Mouse (Mus musculus): Measurements from ENCODE around the gene Olah. TPM values are rescaled to one million over a fixed set of nuclear protein-coding genes. Genes with fewer than 3 reads are reported as not detected.

The Olah gene
- total RNA-seq, 4 experiments from 2014 or later, result not detected

- DNase-seq (ENCODE audit: low spot score), result peak; percentile 19
Measured at GRCm38 (mm10) chr2:3348919-3349318, 48.1 kb downstream of the Olah start.

- no peak for DNase-seq (ENCODE audit: low spot score)
Measured at GRCm38 (mm10) chr2:3348422-3348821, 48.6 kb downstream of the Olah start.

GRCm38 (mm10) chr2:3335611-3336301, 61.3 kb downstream of the Olah start, which contains the start of gene Acbd7:
Gene Acbd7 (plus strand): TSS chr2:3336168.
- no peak for DNase-seq (ENCODE audit: low spot score)

GRCm38 (mm10) chr2:3333761-3334160, 63.2 kb downstream of the Olah start:
- DNase-seq (ENCODE audit: low spot score), result no peak

GRCm38 (mm10) chr2:3332484-3333242, 64.3 kb downstream of the Olah start, which contains the start of gene Rpp38:
Gene Rpp38 (minus strand): TSS chr2:3332643.
- peak; percentile 98 for DNase-seq (ENCODE audit: low spot score)

- no peak for DNase-seq (ENCODE audit: low spot score)
Measured at GRCm38 (mm10) chr2:3332056-3332455, 65.0 kb downstream of the Olah start.

- DNase-seq (ENCODE audit: low spot score), result no peak
Measured at GRCm38 (mm10) chr2:3331071-3331703, 65.8 kb downstream of the Olah start.

- DNase-seq (ENCODE audit: low spot score), result peak; percentile 57
Measured at GRCm38 (mm10) chr2:3327351-3327750, 69.7 kb downstream of the Olah start.

GRCm38 (mm10) chr2:3326547-3326946, 70.5 kb downstream of the Olah start:
- no peak for DNase-seq (ENCODE audit: low spot score)

GRCm38 (mm10) chr2:3324381-3325130, 72.5 kb downstream of the Olah start:
- no peak for DNase-seq (ENCODE audit: low spot score)

- no peak for DNase-seq (ENCODE audit: low spot score)
Measured at GRCm38 (mm10) chr2:3323132-3323531, 73.9 kb downstream of the Olah start.

GRCm38 (mm10) chr2:3305426-3306025, 91.5 kb downstream of the Olah start:
- DNase-seq (ENCODE audit: low spot score), result no peak

- no peak for DNase-seq (ENCODE audit: low spot score)
Measured at GRCm38 (mm10) chr2:3295826-3296225, 101.2 kb downstream of the Olah start.

GRCm38 (mm10) chr2:3292170-3292569, 104.8 kb downstream of the Olah start:
- DNase-seq (ENCODE audit: low spot score), result no peak

Other genes starting within 250 kb of the Olah start
- 1 to 10 TPM; 7.2 to 9.2 (median 7.6) TPM for gene Nmt2, start 113.0 kb downstream of the Olah start, total RNA-seq (2022)
- 1 to 10 TPM; 4.6 to 6.3 (median 5.3) TPM for gene Rpp38, start 64.6 kb downstream of the Olah start, total RNA-seq (2022)
- gene Acbd7, start 61.0 kb downstream of the Olah start, total RNA-seq (2022), result 1 to 10 TPM in 3 of 4 experiments, under 1 TPM in 1; 0.95 to 2.4 (median 1.5) TPM
- gene Meig1, start 25.4 kb upstream of the Olah start, total RNA-seq (2022), result 1 to 10 TPM; 1.0 to 5.4 (median 2.0) TPM
- 1 to 10 TPM; 2.4 to 3.8 (median 3.3) TPM for gene Dclre1c, start 26.9 kb upstream of the Olah start, total RNA-seq (2022)
- 1 to 10 TPM in 2 of 4 experiments, under 1 TPM in 2; 0.56 to 1.5 (median 1.0) TPM for gene Suv39h2, start 77.8 kb upstream of the Olah start, total RNA-seq (2022)
- gene Gm45902, start 115.6 kb upstream of the Olah start, total RNA-seq (2022), result 1 to 10 TPM in 3 of 4 experiments, under 1 TPM in 1; 0.98 to 1.4 (median 1.2) TPM
- gene Hspa14, start 115.6 kb upstream of the Olah start, total RNA-seq (2022), result 10 to 100 TPM; 19.8 to 24.0 (median 22.2) TPM
- 10 to 100 TPM; 29.9 to 38.4 (median 31.2) TPM for gene Cdnf, start 115.8 kb upstream of the Olah start, total RNA-seq (2022)
- 1 to 10 TPM; 3.8 to 4.6 (median 4.1) TPM for gene Fam107b, start 173.3 kb upstream of the Olah start, total RNA-seq (2022)